Mouse (Mus musculus) layer of hippocampus, postnatal 36 days (tissue): ENCODE measurements around the gene Hist1h3e. TPM values are rescaled to one million over a fixed set of nuclear protein-coding genes. Genes with fewer than 3 reads are reported as not detected.
"Not testable (repeated sequence)": the region's sequence is repeated elsewhere in the genome, so short reads cannot be mapped to it uniquely, and the experiment has no call there.

Source experiments
- DNase-seq, 2 experiments: peaks; one replicate each; pipeline ENCODE4 v3.0.0; 2022
- total RNA-seq, 2 experiments: library from RNA; stranded (reverse); gene quantifications; 2 replicates each; pipeline ENCODE4 v1.2.3; 2021

The Hist1h3e gene
- 10 to 100 TPM; 47.8 to 49.2 TPM for total RNA-seq

GRCm38 (mm10) chr13:23561883-23562659, at the start of gene Hist1h3e:
Gene Hist1h3e, minus strand, starts transcription at chr13:23562369.
- peak; percentile 93 to 95 for DNase-seq

GRCm38 (mm10) chr13:23611638-23612037, 49.5 kb upstream of the Hist1h3e start:
- no peak for DNase-seq

GRCm38 (mm10) chr13:23610393-23610792, 48.2 kb upstream of the Hist1h3e start:
- no peak for DNase-seq

GRCm38 (mm10) chr13:23609844-23610243, 47.7 kb upstream of the Hist1h3e start:
- DNase-seq = no peak

GRCm38 (mm10) chr13:23609209-23609608, 47.0 kb upstream of the Hist1h3e start:
- no peak for DNase-seq

GRCm38 (mm10) chr13:23605052-23605451, 42.9 kb upstream of the Hist1h3e start:
- no peak for DNase-seq

GRCm38 (mm10) chr13:23604452-23604851, 42.3 kb upstream of the Hist1h3e start:
- no peak for DNase-seq

- no peak for DNase-seq
Measured at GRCm38 (mm10) chr13:23603182-23603699, 41.1 kb upstream of the Hist1h3e start.

GRCm38 (mm10) chr13:23597957-23598356, 35.8 kb upstream of the Hist1h3e start:
- peak; percentile 56 for DNase-seq

- no peak for DNase-seq
Measured at GRCm38 (mm10) chr13:23595622-23596372, 33.6 kb upstream of the Hist1h3e start.

- DNase-seq = no peak
Measured at GRCm38 (mm10) chr13:23595185-23595584, 33.0 kb upstream of the Hist1h3e start.

- DNase-seq = no peak
Measured at GRCm38 (mm10) chr13:23593051-23593770, 31.0 kb upstream of the Hist1h3e start.

- no peak for DNase-seq
Measured at GRCm38 (mm10) chr13:23592614-23593013, 30.4 kb upstream of the Hist1h3e start.

- not testable (repeated sequence) for DNase-seq
Measured at GRCm38 (mm10) chr13:23591886-23592285, 29.7 kb upstream of the Hist1h3e start.

- DNase-seq = no peak
Measured at GRCm38 (mm10) chr13:23591206-23591605, 29.0 kb upstream of the Hist1h3e start.

- no peak for DNase-seq
Measured at GRCm38 (mm10) chr13:23586940-23587225, 24.7 kb upstream of the Hist1h3e start.

- no peak for DNase-seq
Measured at GRCm38 (mm10) chr13:23586099-23586939, 24.1 kb upstream of the Hist1h3e start.

GRCm38 (mm10) chr13:23585442-23586098, 23.4 kb upstream of the Hist1h3e start:
- peak; percentile 71 to 75 for DNase-seq

- DNase-seq = peak; percentile 66 to 68
Measured at GRCm38 (mm10) chr13:23585029-23585441, 22.9 kb upstream of the Hist1h3e start.

GRCm38 (mm10) chr13:23584331-23584730, 22.2 kb upstream of the Hist1h3e start:
- DNase-seq = no peak

- DNase-seq = no peak
Measured at GRCm38 (mm10) chr13:23583387-23584068, 21.4 kb upstream of the Hist1h3e start.
